8 mouse cellular contexts compared by ENCODE assay signal in the genomic region with DNA sequence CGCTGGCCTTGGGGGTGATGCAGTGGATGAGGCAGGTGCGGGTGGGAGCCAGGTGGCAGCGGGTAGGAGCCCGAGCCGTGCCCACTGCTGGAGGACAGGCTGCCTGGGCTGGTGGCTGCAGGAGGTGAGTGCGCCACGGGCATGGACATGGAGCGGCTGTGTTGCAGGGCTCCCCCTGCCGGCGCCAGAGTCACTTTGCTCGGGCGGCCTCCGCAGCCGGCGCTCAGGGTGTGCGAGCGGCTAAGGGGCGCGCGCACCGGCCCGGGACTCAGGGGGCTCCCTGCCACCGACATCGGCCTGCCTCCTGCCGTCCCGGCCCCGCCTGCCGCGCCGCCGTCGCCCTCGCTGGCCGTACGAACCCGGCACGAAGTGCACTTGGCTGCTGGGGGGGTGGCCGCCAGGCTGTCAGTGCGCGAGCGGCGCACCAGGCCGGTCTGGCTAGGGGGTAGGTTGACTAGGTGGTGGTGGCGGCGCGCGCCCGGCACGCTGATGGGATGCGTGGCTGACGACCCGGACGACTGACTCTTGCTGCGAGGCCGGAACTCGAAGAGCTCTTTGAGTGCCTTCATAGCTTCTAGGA. TPM values are rescaled to one million over a fixed set of nuclear protein-coding genes. Genes with fewer than 3 reads are reported as not detected.
DNase-seq lines count a peak whose midpoint lies in the region; ATAC-seq and TF ChIP-seq lines count a peak whose summit lies in the region.

No protein-coding gene starts in this region.

- H3K27me3 ChIP-seq in embryonic facial prominence, embryonic 15.5 days: no peaks in the 10 kb centered on the region; the same call in 1 of the 2 replicates
- no peaks in the 10 kb centered on the region for H3K27me3 ChIP-seq in heart, embryonic 10.5 days (ENCODE audit: insufficient read depth, poor library complexity, severe bottlenecking)
- peaks cover 4% of the 10 kb centered on the region; the same call in 1 of the 2 replicates for H3K27me3 ChIP-seq in kidney, embryonic 15.5 days

- peak; percentile 76 for TF ChIP-seq CTCF in bone marrow, adult 2 months (IDR thresholded peaks at IDR 0.05; ENCODE audit: control insufficient read depth, insufficient read depth, low read length)

- peak; percentile 26; the same call in 1 of the 2 replicates for TF ChIP-seq POLR2A in bone marrow, adult 2 months (IDR thresholded peaks at IDR 0.05; ENCODE audit: borderline replicate concordance, control insufficient read depth, low read depth, low read length)

- H3K4me3 ChIP-seq in bone marrow, adult 2 months (replicated peaks; ENCODE audit: control insufficient read depth, low read depth, low read length): peak overlapping the region; percentile 99
- H3K4me3 ChIP-seq in embryonic facial prominence, embryonic 15.5 days (replicated peaks): peak overlapping the region; percentile 83
- peak overlapping the region; percentile 86 for H3K4me3 ChIP-seq in heart, embryonic 10.5 days
- peak overlapping the region; percentile 83 for H3K4me3 ChIP-seq in kidney, embryonic 15.5 days (replicated peaks)

- peak; percentile 67 for ATAC-seq in embryonic facial prominence, embryonic 15.5 days (ENCODE audit: insufficient number of reproducible peaks, low FRiP score, low TSS enrichment, low read depth)
- peak; percentile 72 for ATAC-seq in kidney, embryonic 15.5 days (replicated peaks; ENCODE audit: low FRiP score)

- peak; percentile 61 for DNase-seq in 416B (ENCODE audit: low read depth)
- DNase-seq in heart, embryonic 10.5 days (ENCODE audit: low spot score): peak; percentile 94
- DNase-seq in liver: peak; percentile 90
- DNase-seq in monocyte, adult 2 months (ENCODE audit: low read depth in 1 of 2, low spot score in 2 of 2): peak; percentile 63 to 76
- peak; percentile 79 to 83 for DNase-seq in spleen, postnatal 14 days (ENCODE audit: low spot score in 2 of 2)

- H3K9ac ChIP-seq in embryonic facial prominence, embryonic 15.5 days: peak overlapping the region; percentile 62
- H3K9ac ChIP-seq in kidney, embryonic 15.5 days: peak overlapping the region; percentile 79

- peaks cover 13% of the 10 kb centered on the region for H3K4me1 ChIP-seq in bone marrow, adult 2 months (ENCODE audit: control insufficient read depth, insufficient read depth, low read length)
- H3K4me1 ChIP-seq in embryonic facial prominence, embryonic 15.5 days: peaks cover 60% of the 10 kb centered on the region
- H3K4me1 ChIP-seq in heart, embryonic 10.5 days: peaks cover 72% of the 10 kb centered on the region
- H3K4me1 ChIP-seq in kidney, embryonic 15.5 days: peaks cover 77% of the 10 kb centered on the region

- H3K36me3 ChIP-seq in embryonic facial prominence, embryonic 15.5 days: no peaks in the 10 kb centered on the region
- H3K36me3 ChIP-seq in heart, embryonic 10.5 days: peaks cover 26% of the 10 kb centered on the region
- 0 out of 2 replicates have a peak, but pooled peaks cover 13% of the 10 kb centered on the region for H3K36me3 ChIP-seq in kidney, embryonic 15.5 days

- peak overlapping the region; percentile 84 for H3K4me2 ChIP-seq in embryonic facial prominence, embryonic 15.5 days (replicated peaks)
- H3K4me2 ChIP-seq in kidney, embryonic 15.5 days: peak overlapping the region; percentile 93

- H3K27ac ChIP-seq in bone marrow, adult 2 months (ENCODE audit: control insufficient read depth, insufficient read depth, low read depth, low read length, poor library complexity): peak overlapping the region; percentile 98
- H3K27ac ChIP-seq in embryonic facial prominence, embryonic 15.5 days (replicated peaks): peak overlapping the region; percentile 99
- H3K27ac ChIP-seq in heart, embryonic 10.5 days: peak overlapping the region; percentile 97
- H3K27ac ChIP-seq in kidney, embryonic 15.5 days: peak overlapping the region; percentile 98

- 1% methylated on average over 56 of the region's 56 CpGs for WGBS in bone marrow, adult 2 months
- WGBS in embryonic facial prominence, embryonic 15.5 days: under 1% methylated on average over 56 of the region's 56 CpGs
- under 1% methylated on average over 53 of the region's 56 CpGs for WGBS in heart, embryonic 10.5 days
- WGBS in kidney, embryonic 15.5 days: under 1% methylated on average over 55 of the region's 56 CpGs

- no peaks in the 10 kb centered on the region for H3K9me3 ChIP-seq in embryonic facial prominence, embryonic 15.5 days (replicated peaks)
- H3K9me3 ChIP-seq in heart, embryonic 10.5 days: no peaks in the 10 kb centered on the region
- no peaks in the 10 kb centered on the region for H3K9me3 ChIP-seq in kidney, embryonic 15.5 days (replicated peaks)

RNA-seq across cellular contexts. Expression of gene Irs2, which starts 1.2 kb away (rescaled TPM):
- 4.1 and 10.5 TPM in 2 replicates for polyA plus RNA-seq in bone marrow, adult 2 months (2011; ENCODE audit: insufficient read depth, insufficient read length, low replicate concordance, missing spikeins)
- polyA plus RNA-seq in embryonic facial prominence, embryonic 15.5 days (2015; fragmentation: Nextera tagmentation; extraction: Ambion mirVana): 7.4 and 7.9 TPM in 2 replicates
- 4.5 and 6.2 TPM in 2 replicates for polyA plus RNA-seq in heart, embryonic 10.5 days (2016; fragmentation: Nextera tagmentation; extraction: Ambion mirVana)
- 5.6 and 5.7 TPM in 2 replicates for polyA plus RNA-seq in kidney, embryonic 15.5 days (2015; fragmentation: Nextera tagmentation; extraction: Ambion mirVana)

Comparison
In these comparisons a context has a peak if more than half of its experiments do, and no peak if none do; other contexts are left out.
1. Peak in every context shown above with its lines: DNase-seq, ATAC-seq, H3K4me3 ChIP-seq and H3K27ac ChIP-seq.